Mouse (Mus musculus) stomach, postnatal 0 days (tissue): ENCODE data around the gene Cmtm3.

ENCODE experiments used
- CTCF ChIP-seq: IDR thresholded peaks from 2 replicates; pipeline ENCODE4 v1.5.1; 2016; ENCODE audit warnings: antibody characterized with exemption, low read depth, mild to moderate bottlenecking, moderate library complexity
- EP300 ChIP-seq: optimal IDR thresholded peaks from 2 replicates; pipeline ENCODE3; 2016; ENCODE audit warnings: antibody characterized with exemption

DNA sequence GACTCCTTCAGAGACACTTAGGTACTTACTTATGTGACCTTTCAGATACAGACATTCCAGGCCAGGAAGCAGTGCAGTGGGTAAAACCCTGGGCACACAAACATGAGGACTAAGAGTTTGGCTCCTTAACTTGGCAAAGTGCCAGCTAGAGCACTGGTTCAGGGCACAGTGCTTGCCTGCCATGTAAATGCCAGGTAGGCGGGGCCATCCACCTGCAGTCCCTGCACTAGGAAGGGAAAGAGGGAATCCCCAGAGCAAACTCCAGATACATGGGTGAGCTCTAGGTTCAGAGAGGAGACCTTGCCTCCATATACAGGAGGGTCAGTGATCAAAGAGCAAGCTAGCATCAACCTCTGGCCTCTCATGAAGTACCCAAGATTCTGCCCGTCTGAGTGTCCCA is 48.8 kb downstream of the Cmtm3 start:
- TF ChIP-seq CTCF = no peak
- no peak for TF ChIP-seq EP300
